Mouse (Mus musculus) liver, postnatal 0 days (tissue): ENCODE data around the gene Gm28038.

ENCODE experiments used
- CTCF ChIP-seq: sonication (generic); IDR thresholded peaks from 2 replicates; pipeline ENCODE4 v1.5.1; 2016; ENCODE audit warnings: antibody characterized with exemption, low read depth
- EP300 ChIP-seq: IDR thresholded peaks from 2 replicates; pipeline ENCODE4 v1.6.1; 2016; ENCODE audit warnings: antibody characterized with exemption, low read depth, mild to moderate bottlenecking

GRCm38 (mm10) chr2:30299966-30300365, 19.1 kb downstream of the Gm28038 start:
- TF ChIP-seq CTCF (no peak), EP300 (no peak)
